Mouse (Mus musculus) heart, embryonic 12.5 days (tissue): ENCODE measurements around the gene Slco1a4. TPM values are rescaled to one million over a fixed set of nuclear protein-coding genes. Genes with fewer than 3 reads are reported as not detected.
"Not testable (repeated sequence)": the region's sequence is repeated elsewhere in the genome, so short reads cannot be mapped to it uniquely, and the experiment has no call there.

ENCODE experiments used
- ATAC-seq: fragments of 200-750 bp; cut with Nextera tagmentation; 2 replicates; pipeline ENCODE4 v1.8.0; 2017; ENCODE audit warnings: moderate TSS enrichment, moderate library complexity; ENCODE audit not compliant: insufficient number of reproducible peaks, low FRiP score
- H3K27ac ChIP-seq: fragments of 300-500 bp; sonication (generic); 2 replicates; pipeline ENCODE4 v1.5.1; 2016; ENCODE audit warnings: mild to moderate bottlenecking, moderate library complexity; ENCODE audit not compliant: poor library complexity, severe bottlenecking
- H3K27me3 ChIP-seq: fragments of 300-500 bp; sonication (generic); replicated peaks from 2 replicates; pipeline ENCODE4 v1.6.1; 2016; ENCODE audit warnings: mild to moderate bottlenecking, moderate library complexity
- H3K36me3 ChIP-seq: fragments of 300-500 bp; sonication (generic); 2 replicates; pipeline ENCODE4 v1.6.1; 2016; ENCODE audit warnings: mild to moderate bottlenecking, moderate library complexity
- H3K4me1 ChIP-seq: fragments of 300-500 bp; sonication (generic); replicated peaks from 2 replicates; pipeline ENCODE4 v1.6.1; 2016; ENCODE audit warnings: mild to moderate bottlenecking
- H3K4me2 ChIP-seq: fragments of 300-500 bp; sonication (generic); 2 replicates; pipeline ENCODE4 v1.6.1; 2016; ENCODE audit warnings: mild to moderate bottlenecking, moderate library complexity
- H3K4me3 ChIP-seq: fragments of 300-500 bp; sonication (generic); 2 replicates; pipeline ENCODE4 v1.5.1; 2016; ENCODE audit warnings: mild to moderate bottlenecking
- H3K9ac ChIP-seq: fragments of 300-500 bp; sonication (generic); 2 replicates; pipeline ENCODE4 v1.6.1; 2016; ENCODE audit warnings: mild to moderate bottlenecking, moderate library complexity
- H3K9me3 ChIP-seq: fragments of 300-500 bp; sonication (generic); replicated peaks from 2 replicates; pipeline ENCODE4 v1.6.1; 2016; ENCODE audit warnings: mild to moderate bottlenecking, moderate library complexity
- WGBS: fragments of 180-500 bp; shearing (Covaris S2); methylation state at CpG from one replicate; pipeline ENCODE4 v1.1.7; 2016; 5-methylcytosine and 5-hydroxymethylcytosine counted together
- polyA plus RNA-seq: library from polyadenylated mRNA; unstranded; fragments of >200 nt; fragmentation: Nextera tagmentation; extraction: Ambion mirVana; gene quantifications from 2 replicates; pipeline ENCODE4 v1.2.1, GENCODE M21; 2016

Slco1a4 gene
- polyA plus RNA-seq, result not detected in 2 replicates

DNA sequence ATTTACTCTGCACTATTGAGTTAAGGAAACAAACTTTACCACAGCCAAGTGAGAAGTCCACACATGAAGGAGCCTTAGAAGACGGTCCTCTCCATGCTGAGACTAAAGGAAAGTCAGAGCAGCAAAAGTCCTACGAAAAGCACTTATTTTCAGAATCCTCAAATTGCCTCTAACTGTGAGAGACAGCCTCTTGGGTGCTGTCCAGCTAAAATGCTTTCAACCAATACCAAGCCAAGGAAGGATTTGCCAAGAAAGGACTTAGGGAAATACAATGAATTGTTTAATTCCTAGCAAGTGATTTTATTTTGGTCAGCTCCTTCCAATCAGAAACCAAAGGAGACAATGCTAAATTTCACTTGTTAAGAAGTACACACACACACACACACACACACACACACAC, at the start of gene Slco1a4:
Slco1a4 (minus strand) TSS at position 115 of the 400 bp plus-strand sequence.
- no peaks in the 10 kb centered on the region for H3K27me3 ChIP-seq
- no peak within 1 kb of the TSS for H3K27ac ChIP-seq
- no peaks in the 10 kb centered on the region for H3K9me3 ChIP-seq
- H3K4me1 ChIP-seq, result no peaks in the 10 kb centered on the region
- no peak within 1 kb of the TSS for H3K4me3 ChIP-seq
- WGBS, result 71% methylated on average over 2 of the region's 2 CpGs
- H3K9ac ChIP-seq, result no peak within 1 kb of the TSS
- no peak within 1 kb of the TSS for H3K4me2 ChIP-seq
- ATAC-seq, result no peak
- H3K36me3 ChIP-seq, result no peaks in the 10 kb centered on the region

DNA sequence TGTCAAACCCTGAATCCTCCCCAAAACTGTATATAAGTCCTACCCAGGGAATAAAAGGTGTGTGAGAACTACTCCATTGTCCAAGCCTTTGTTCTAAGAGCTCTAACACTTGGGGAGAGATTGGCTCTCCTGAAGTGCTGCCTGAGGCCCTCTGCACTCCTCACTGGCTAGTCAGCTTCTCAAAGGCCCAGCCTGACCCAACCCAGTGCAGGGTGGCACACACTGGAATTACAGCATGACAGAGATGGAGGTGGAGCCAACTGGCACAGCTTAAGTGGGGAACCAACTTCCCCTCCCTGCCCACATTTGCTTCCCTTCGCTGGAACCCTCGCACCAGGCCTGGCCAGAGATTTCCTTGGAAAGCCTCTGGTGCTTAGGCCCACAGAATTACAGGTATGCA, 42.2 kb upstream of the Slco1a4 start:
- no peak for ATAC-seq
- Histone ChIP-seq H3K9me3 (0 out of 2 replicates have a peak, but pooled peaks cover 8% of the 10 kb centered on the region), H3K36me3 (no peaks in the 10 kb centered on the region), H3K4me1 (no peaks in the 10 kb centered on the region), H3K4me3 (no peak overlapping the region), H3K27ac (no peak overlapping the region), H3K27me3 (no peaks in the 10 kb centered on the region), H3K4me2 (no peak overlapping the region), H3K9ac (no peak overlapping the region)
- WGBS, result 75% methylated on average over 2 of the region's 2 CpGs

DNA sequence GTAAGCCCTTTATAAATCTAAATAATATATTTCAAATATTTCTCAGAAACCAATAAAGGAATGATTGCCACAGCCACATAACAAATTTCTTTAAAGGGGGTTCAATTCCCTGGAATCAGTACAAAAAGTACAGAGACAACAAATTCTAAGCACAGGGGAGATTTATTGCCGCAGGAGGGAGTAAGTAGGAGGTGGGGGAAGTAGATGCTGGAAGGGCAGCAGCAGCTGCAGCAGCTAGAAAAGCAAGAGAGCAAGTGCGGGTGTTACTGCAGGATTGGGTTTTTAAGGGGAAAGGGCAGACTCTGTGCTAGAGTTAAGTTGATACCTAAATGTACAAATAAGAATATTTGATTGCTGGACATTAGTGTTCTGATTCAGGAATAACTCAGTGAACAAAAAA, 33.7 kb upstream of the Slco1a4 start:
- Histone ChIP-seq H3K36me3 (no peaks in the 10 kb centered on the region), H3K4me2 (no peak overlapping the region), H3K4me3 (no peak overlapping the region), H3K4me1 (no peaks in the 10 kb centered on the region), H3K9me3 (0 out of 2 replicates have a peak, but pooled peaks cover 5% of the 10 kb centered on the region), H3K27me3 (no peaks in the 10 kb centered on the region), H3K27ac (no peak overlapping the region), H3K9ac (no peak overlapping the region)
- ATAC-seq, result no peak
- WGBS, result 56% methylated on average over 2 of the region's 2 CpGs

DNA sequence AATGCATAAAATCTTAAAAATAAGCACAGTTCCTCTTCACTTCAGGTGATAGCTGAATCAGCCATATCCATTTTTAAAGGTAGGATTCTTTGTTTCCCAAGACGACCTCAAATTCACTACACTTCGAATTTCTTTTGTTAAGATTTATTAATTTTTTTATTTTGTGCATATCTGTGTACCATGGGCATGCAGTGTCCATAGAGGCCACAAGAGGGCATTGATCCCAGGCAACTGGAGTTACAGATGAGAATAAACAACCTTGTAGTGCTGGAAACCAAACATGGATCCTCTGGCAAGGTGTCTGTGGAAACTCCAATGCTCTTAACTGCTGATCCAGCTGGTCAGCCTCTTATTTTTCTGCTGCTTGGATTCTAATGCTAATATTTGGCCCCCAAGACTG, 32.2 kb upstream of the Slco1a4 start:
- Histone ChIP-seq H3K9ac (no peak overlapping the region), H3K27ac (no peak overlapping the region), H3K4me1 (no peaks in the 10 kb centered on the region), H3K36me3 (no peaks in the 10 kb centered on the region), H3K4me2 (no peak overlapping the region), H3K27me3 (no peaks in the 10 kb centered on the region), H3K4me3 (no peak overlapping the region), H3K9me3 (0 out of 2 replicates have a peak, but pooled peaks cover 5% of the 10 kb centered on the region)
- WGBS, result 53% methylated on average over 2 of the region's 2 CpGs
- ATAC-seq, result no peak

DNA sequence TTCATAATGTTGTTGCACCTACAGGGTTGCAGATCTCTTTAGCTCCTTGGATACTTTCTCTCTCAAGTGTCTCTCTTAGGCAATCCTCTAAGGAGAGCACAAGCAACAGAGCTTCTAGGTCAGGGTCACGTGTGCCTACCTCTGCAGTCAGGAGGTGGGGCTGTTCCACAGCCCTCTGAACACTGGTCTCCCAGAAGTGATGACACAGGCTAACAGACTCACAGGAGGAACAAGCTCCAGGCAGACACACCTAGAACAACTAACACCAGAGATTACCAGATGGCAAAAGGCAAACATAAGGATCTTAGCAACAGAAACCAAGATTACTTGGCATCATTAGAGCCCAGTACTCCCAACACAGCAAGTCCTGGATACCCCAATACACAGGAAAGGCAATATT, 26.6 kb upstream of the Slco1a4 start:
- H3K27ac ChIP-seq, result no peak overlapping the region
- ATAC-seq, result no peak
- H3K4me2 ChIP-seq, result no peak overlapping the region
- no peaks in the 10 kb centered on the region for H3K27me3 ChIP-seq
- H3K36me3 ChIP-seq, result no peaks in the 10 kb centered on the region
- H3K4me3 ChIP-seq, result no peak overlapping the region
- no peaks in the 10 kb centered on the region for H3K9me3 ChIP-seq
- 59% methylated on average over 1 of the region's 1 CpGs for WGBS
- no peaks in the 10 kb centered on the region for H3K4me1 ChIP-seq
- no peak overlapping the region for H3K9ac ChIP-seq

DNA sequence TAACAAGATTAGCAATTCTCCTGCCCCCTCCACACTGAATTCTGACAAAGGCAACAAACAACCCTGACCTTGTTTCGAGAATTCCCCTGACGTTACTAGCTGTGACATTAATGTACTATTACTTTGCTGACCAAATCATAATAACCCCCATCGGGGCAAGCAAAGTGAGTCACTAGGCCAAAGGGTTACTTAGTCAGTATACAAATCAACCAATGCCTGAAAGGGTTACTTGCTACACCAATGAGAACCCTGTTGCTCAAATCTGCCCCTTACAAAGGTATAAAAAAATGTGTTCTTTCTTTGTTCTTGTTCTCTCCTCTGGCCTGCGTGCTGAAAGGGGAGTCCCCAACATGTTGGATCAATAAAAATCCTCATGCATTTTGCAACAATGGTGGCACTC, 19.7 kb upstream of the Slco1a4 start:
- not testable (repeated sequence) for H3K9me3 ChIP-seq, H3K4me1 ChIP-seq, ATAC-seq, H3K27ac ChIP-seq, H3K9ac ChIP-seq, H3K4me2 ChIP-seq, H3K36me3 ChIP-seq, H3K27me3 ChIP-seq, H3K4me3 ChIP-seq
- 80% methylated on average over 4 of the region's 4 CpGs for WGBS

DNA sequence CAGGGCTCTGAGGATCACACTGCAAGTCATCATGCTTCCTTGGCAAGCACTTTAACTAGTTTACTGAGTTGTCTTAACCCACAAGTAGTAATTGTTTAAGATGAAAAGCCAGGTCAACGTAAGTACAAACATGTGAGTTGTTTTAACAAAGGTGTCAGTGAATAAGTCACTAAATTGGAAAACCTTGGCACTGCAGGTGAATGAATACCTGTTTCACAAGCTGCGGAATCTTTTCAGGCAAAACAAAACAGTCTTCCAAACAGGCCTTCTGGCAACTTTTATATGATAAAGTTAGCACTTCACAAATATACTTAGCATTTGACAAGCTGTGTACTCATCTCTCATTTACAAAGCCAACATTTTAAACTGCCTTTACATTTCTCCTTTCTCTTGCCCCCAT, 15.7 kb upstream of the Slco1a4 start:
- Histone ChIP-seq H3K9ac (no peak overlapping the region), H3K4me3 (no peak overlapping the region), H3K36me3 (no peaks in the 10 kb centered on the region), H3K27ac (no peak overlapping the region), H3K27me3 (no peaks in the 10 kb centered on the region), H3K4me2 (no peak overlapping the region), H3K4me1 (no peaks in the 10 kb centered on the region), H3K9me3 (no peaks in the 10 kb centered on the region)
- WGBS, result 73% methylated on average over 2 of the region's 2 CpGs
- no peak for ATAC-seq

DNA sequence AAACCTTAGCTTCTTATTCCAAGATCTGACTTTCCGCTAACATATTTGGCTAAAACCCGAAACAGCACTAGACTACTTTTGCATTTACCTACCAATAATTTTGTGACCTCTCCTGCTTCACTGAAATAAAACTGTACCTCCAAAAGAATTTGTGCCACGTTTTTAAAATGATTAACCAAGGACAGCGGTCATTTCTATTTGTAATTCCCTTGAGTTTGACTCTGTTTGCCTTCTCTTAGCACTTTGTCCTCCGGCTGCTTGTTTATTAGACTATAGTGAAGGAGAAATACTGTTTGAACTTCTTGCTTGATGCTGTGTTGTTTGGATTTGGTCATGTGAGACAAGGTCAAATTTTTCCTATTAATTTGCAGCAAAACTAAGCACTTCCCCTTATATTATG, 12.7 kb upstream of the Slco1a4 start:
- Histone ChIP-seq H3K4me1 (no peaks in the 10 kb centered on the region), H3K9me3 (no peaks in the 10 kb centered on the region), H3K4me3 (no peak overlapping the region), H3K36me3 (no peaks in the 10 kb centered on the region), H3K27me3 (no peaks in the 10 kb centered on the region), H3K9ac (no peak overlapping the region), H3K27ac (no peak overlapping the region), H3K4me2 (no peak overlapping the region)
- ATAC-seq, result no peak
- 74% methylated on average over 5 of the region's 5 CpGs for WGBS

DNA sequence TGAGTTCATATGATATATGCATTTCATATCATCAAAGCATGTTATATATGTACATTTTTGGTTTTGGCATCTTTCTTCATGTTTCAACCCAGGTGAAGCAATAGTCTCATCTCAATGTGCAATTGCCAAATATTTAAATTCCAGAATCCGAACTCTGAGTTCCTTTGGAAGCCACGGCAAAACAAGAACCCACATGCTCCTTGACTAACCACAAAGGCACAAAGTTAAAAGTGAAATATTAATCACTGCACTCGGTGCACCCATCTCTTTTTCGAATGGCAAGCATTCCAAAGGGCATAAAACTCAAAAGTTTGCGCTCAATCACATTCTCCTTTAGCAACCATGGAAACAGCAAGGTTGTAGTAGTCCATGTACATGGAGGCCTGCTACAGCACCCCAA, 10.0 kb upstream of the Slco1a4 start:
- Histone ChIP-seq H3K4me2 (no peak overlapping the region), H3K9me3 (no peaks in the 10 kb centered on the region), H3K4me3 (no peak overlapping the region), H3K27ac (no peak overlapping the region), H3K27me3 (no peaks in the 10 kb centered on the region), H3K9ac (no peak overlapping the region), H3K4me1 (no peaks in the 10 kb centered on the region), H3K36me3 (no peaks in the 10 kb centered on the region)
- 84% methylated on average over 5 of the region's 5 CpGs for WGBS
- ATAC-seq, result no peak

DNA sequence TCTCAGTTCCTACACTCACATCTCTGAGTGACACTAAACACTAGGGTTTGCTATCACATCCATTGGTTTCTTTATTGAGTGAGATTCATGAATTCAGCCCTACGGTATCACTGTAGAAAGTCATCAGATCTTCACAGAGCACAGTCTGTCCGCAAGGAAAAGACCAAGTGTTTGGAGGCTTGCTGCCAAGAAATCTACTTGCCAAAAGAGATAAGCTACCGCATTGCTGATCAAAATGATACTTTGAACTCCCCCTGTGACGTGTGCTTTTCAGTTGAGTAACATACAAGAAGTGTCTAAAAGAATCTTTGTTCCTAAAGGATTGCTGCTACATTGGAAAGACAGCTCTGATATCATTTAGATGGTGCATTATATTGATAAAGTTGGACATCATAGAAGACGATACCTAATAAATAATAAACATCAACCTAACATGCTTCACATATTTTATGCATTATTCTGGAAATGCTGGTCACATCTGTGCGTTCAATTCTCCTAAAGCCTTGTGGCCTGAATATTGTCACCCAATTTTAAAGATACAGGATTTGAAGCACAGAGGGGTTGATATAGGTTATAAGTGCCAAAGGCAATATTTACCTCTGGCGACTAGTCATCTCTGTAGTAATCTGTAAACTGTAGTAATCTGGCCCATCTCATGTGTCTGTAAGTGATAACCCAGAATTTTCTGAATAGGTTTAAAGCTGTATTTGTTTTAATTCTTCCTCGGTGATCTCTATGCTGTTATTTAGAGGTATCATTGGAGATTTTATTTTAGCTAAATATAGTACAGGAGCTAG, 1.9 kb upstream of the Slco1a4 start:
- 68% methylated on average over 8 of the region's 8 CpGs for WGBS
- H3K9ac ChIP-seq, result no peak overlapping the region
- no peak overlapping the region for H3K4me2 ChIP-seq
- H3K27ac ChIP-seq, result no peak overlapping the region
- no peaks in the 10 kb centered on the region for H3K36me3 ChIP-seq
- H3K4me1 ChIP-seq, result no peaks in the 10 kb centered on the region
- H3K9me3 ChIP-seq, result no peaks in the 10 kb centered on the region
- H3K4me3 ChIP-seq, result no peak overlapping the region
- ATAC-seq, result no peak
- H3K27me3 ChIP-seq, result no peaks in the 10 kb centered on the region

DNA sequence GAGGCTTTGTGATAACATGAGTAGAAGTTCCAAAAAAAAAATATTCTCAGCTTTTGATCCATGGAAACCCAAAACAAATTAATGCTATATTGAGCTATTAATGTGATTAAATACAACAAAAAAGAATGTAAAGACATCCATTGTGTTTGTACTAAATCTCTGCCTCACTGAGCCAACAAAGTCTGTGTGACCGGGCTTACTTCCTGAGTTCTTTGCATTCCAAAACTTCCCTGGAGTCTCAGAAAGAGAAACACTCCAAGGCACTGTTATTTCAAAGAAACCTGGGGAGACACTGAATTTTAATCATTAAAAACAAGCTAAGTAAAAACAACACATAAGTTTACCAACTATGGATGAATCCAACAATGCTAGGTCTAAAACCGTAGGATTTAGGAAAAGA, 2.4 kb downstream of the Slco1a4 start:
- no peaks in the 10 kb centered on the region for H3K4me1 ChIP-seq
- no peak overlapping the region for H3K27ac ChIP-seq
- no peaks in the 10 kb centered on the region for H3K36me3 ChIP-seq
- H3K27me3 ChIP-seq, result no peaks in the 10 kb centered on the region
- 46% methylated on average over 2 of the region's 2 CpGs for WGBS
- no peak overlapping the region for H3K4me2 ChIP-seq
- H3K9ac ChIP-seq, result no peak overlapping the region
- H3K9me3 ChIP-seq, result no peaks in the 10 kb centered on the region
- H3K4me3 ChIP-seq, result no peak overlapping the region
- no peak for ATAC-seq

DNA sequence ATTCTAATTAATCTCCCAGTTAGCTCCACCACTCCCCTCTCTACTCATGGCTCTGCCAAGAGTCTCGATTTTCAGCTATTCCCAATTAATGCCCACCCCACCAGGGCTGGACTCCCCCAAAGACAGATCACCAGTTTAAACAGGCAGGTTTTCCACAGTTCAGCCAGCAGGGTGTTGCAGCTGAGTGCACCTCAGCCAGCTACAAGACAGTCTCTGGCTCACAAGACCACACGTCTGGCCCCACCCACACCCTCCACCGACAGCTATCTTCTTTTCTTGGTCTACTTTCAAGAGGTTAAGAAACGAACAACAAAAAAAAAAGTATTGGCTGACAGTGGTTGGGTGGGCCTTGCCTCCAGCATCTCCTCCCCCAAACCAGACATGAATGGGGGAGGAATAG, 6.9 kb downstream of the Slco1a4 start:
- Histone ChIP-seq H3K9me3 (peaks cover 3% of the 10 kb centered on the region; the same call in 1 of the 2 replicates), H3K27me3 (no peaks in the 10 kb centered on the region), H3K4me3 (no peak overlapping the region), H3K4me2 (no peak overlapping the region), H3K4me1 (no peaks in the 10 kb centered on the region), H3K27ac (no peak overlapping the region), H3K9ac (no peak overlapping the region), H3K36me3 (no peaks in the 10 kb centered on the region)
- ATAC-seq, result no peak
- WGBS, result 27% methylated on average over 4 of the region's 4 CpGs
